Mouse (Mus musculus) ES-E14 (cell line): ENCODE data around the gene Grb7. TPM values are rescaled to one million over a fixed set of nuclear protein-coding genes. Genes with fewer than 3 reads are reported as not detected.

Experiments used
- DNase-seq: peaks from one replicate; pipeline ENCODE4 v3.0.0-alpha.2; 2013; ENCODE audit warnings: low read depth, low spot score
- H3K27ac ChIP-seq: 2 replicates; pipeline ENCODE4 v1.5.1; 2012; ENCODE audit warnings: low read depth, mild to moderate bottlenecking, low read length, moderate library complexity, mixed read lengths; ENCODE audit not compliant: poor library complexity, insufficient read depth, severe bottlenecking
- H3K36me3 ChIP-seq: 2 replicates; pipeline ENCODE4 v1.6.1; 2012; ENCODE audit warnings: mild to moderate bottlenecking, low read length, moderate library complexity, mixed read lengths; ENCODE audit not compliant: control insufficient read depth, poor library complexity, insufficient read depth, severe bottlenecking
- H3K4me1 ChIP-seq, 2 experiments: fragments of 150-350 bp in 1 of 2; sonication (generic) in 1 of 2; 2 replicates each; pipeline ENCODE4 v1.6.1; 2012; ENCODE audit warnings: low read length in 2 of 2, mild to moderate bottlenecking in 1 of 2, mixed read lengths in 1 of 2; ENCODE audit not compliant: control insufficient read depth in 2 of 2, insufficient read depth in 2 of 2, poor library complexity in 1 of 2
- H3K4me3 ChIP-seq, 2 experiments: fragments of 150-350 bp in 1 of 2; sonication (generic) in 1 of 2; 2 replicates each; pipeline ENCODE4 v1.5.1; 2012; ENCODE audit warnings: low read length in 2 of 2, low read depth in 1 of 2, mild to moderate bottlenecking in 1 of 2, mixed read lengths in 1 of 2; ENCODE audit not compliant: insufficient read depth in 1 of 2, poor library complexity in 1 of 2, severe bottlenecking in 1 of 2
- H3K9ac ChIP-seq: 2 replicates; pipeline ENCODE4 v1.6.1; 2012; ENCODE audit warnings: low read depth, mild to moderate bottlenecking, low read length, mixed read lengths; ENCODE audit not compliant: poor library complexity, insufficient read depth, severe bottlenecking
- H3K9me3 ChIP-seq: fragments of 150-350 bp; sonication (generic); 2 replicates; pipeline ENCODE4 v1.6.1; 2012; ENCODE audit warnings: low read depth, mild to moderate bottlenecking, low read length; ENCODE audit not compliant: control insufficient read depth, insufficient read depth
- CHD2 ChIP-seq: IDR thresholded peaks from 2 replicates; pipeline ENCODE4 v1.6.1; 2014; ENCODE audit warnings: mild to moderate bottlenecking, low read depth, low read length, inconsistent platforms
- HCFC1 ChIP-seq: IDR thresholded peaks from 2 replicates; pipeline ENCODE4 v1.6.1; 2012; ENCODE audit warnings: low read length, inconsistent platforms, borderline replicate concordance; ENCODE audit not compliant: insufficient read depth
- MAFK ChIP-seq: IDR thresholded peaks from 2 replicates; pipeline ENCODE4 v1.6.1; 2014; ENCODE audit warnings: mild to moderate bottlenecking, low read depth, low read length, inconsistent platforms; ENCODE audit not compliant: insufficient read depth
- ZC3H11A ChIP-seq: IDR thresholded peaks from 2 replicates; pipeline ENCODE4 v1.6.1; 2012; ENCODE audit warnings: low read depth, mild to moderate bottlenecking, inconsistent platforms, low read length, borderline replicate concordance
- ZNF384 ChIP-seq: IDR thresholded peaks from 2 replicates; pipeline ENCODE4 v1.6.1; 2012; ENCODE audit warnings: low read depth, low read length, inconsistent platforms
- in situ Hi-C, 2 experiments: fragments of 600-800 bp; cut with MboI; formaldehyde crosslinking; loops; one replicate each; pipeline ENCODE4 v1.15.1; 2025; ENCODE audit warnings: low sequenced_read_pairs in 2 of 2, inconsistent platforms in 1 of 2; ENCODE audit not compliant: unreplicated experiment in 2 of 2
- total RNA-seq: library from RNA; depleted of rRNA; stranded (reverse); fragments of 300-350 nt; gene quantifications from 2 replicates; pipeline ENCODE4 v1.2.3, GENCODE M21; 2012

The Grb7 gene
- total RNA-seq, 1 experiment = 12.1 TPM

- H3K36me3 ChIP-seq = no peaks in the 10 kb centered on the region
- H3K4me1 ChIP-seq = peaks cover 4 to 13% of the 10 kb centered on the region in 2 experiments; a peak in 1 of 4 replicates
- DNase-seq = no peak
- no peak for TF ChIP-seq MAFK
- TF ChIP-seq CHD2 = no peak
- H3K9ac ChIP-seq = no peak overlapping the region
- H3K9me3 ChIP-seq = no peaks in the 10 kb centered on the region
- H3K4me3 ChIP-seq = no peak overlapping the region
- no peak overlapping the region for H3K27ac ChIP-seq
- in situ Hi-C loops = no loop called here
Observed at GRCm38 (mm10) chr11:98469761-98470714, 23.8 kb downstream of the Grb7 start.

GRCm38 (mm10) chr11:98470795-98471194 lies 24.6 kb downstream of the Grb7 start:
- in situ Hi-C loops = no loop called here
- no peak overlapping the region for H3K27ac ChIP-seq
- H3K9me3 ChIP-seq = no peaks in the 10 kb centered on the region
- H3K36me3 ChIP-seq = no peaks in the 10 kb centered on the region
- peaks cover 4 to 13% of the 10 kb centered on the region in 2 experiments; a peak in 1 of 4 replicates for H3K4me1 ChIP-seq
- no peak overlapping the region for H3K4me3 ChIP-seq
- no peak for DNase-seq
- H3K9ac ChIP-seq = no peak overlapping the region
- TF ChIP-seq HCFC1 (no peak), ZC3H11A (no peak), MAFK (no peak), CHD2 (no peak), ZNF384 (no peak)

- Histone ChIP-seq H3K4me1 (peaks cover 4 to 13% of the 10 kb centered on the region in 2 experiments; a peak in 1 of 4 replicates), H3K36me3 (no peaks in the 10 kb centered on the region), H3K27ac (no peak overlapping the region), H3K4me3 (no peak overlapping the region), H3K9me3 (no peaks in the 10 kb centered on the region), H3K9ac (no peak overlapping the region)
- in situ Hi-C loops = no loop called here
- TF ChIP-seq HCFC1 (no peak), ZC3H11A (no peak), CHD2 (no peak), MAFK (no peak), ZNF384 (no peak)
- DNase-seq = no peak
Observed at GRCm38 (mm10) chr11:98472696-98473095, 26.5 kb downstream of the Grb7 start.

- Histone ChIP-seq H3K9ac (no peak overlapping the region), H3K9me3 (no peaks in the 10 kb centered on the region), H3K36me3 (no peaks in the 10 kb centered on the region), H3K4me1 (peaks cover 4 to 13% of the 10 kb centered on the region in 2 experiments; a peak in 1 of 4 replicates), H3K27ac (no peak overlapping the region), H3K4me3 (no peak overlapping the region)
- no peak for TF ChIP-seq ZNF384
- no peak for TF ChIP-seq HCFC1
- no peak for TF ChIP-seq CHD2
- TF ChIP-seq MAFK = no peak
- TF ChIP-seq ZC3H11A = no peak
- DNase-seq = no peak
- in situ Hi-C loops = no loop called here
Observed at GRCm38 (mm10) chr11:98473916-98474479, 27.8 kb downstream of the Grb7 start.
